Mouse (Mus musculus) spleen, adult 2 months (tissue): ENCODE results near the gene H2afj. TPM values are rescaled to one million over a fixed set of nuclear protein-coding genes. Genes with fewer than 3 reads are reported as not detected.

Experiments used
- DNase-seq, 2 experiments: peaks; one replicate each; pipeline versions ENCODE4 v3.0.0 to v3.0.0-alpha.2; 2012 to 2021; ENCODE audit warnings: low spot score in 2 of 2, low read depth in 1 of 2
- H3K27ac ChIP-seq: fragments of 200-500 bp; 2 replicates; pipeline ENCODE4 v1.5.1; 2012; ENCODE audit warnings: low read length, inconsistent platforms; ENCODE audit not compliant: insufficient read depth
- H3K27me3 ChIP-seq: fragments of 200-500 bp; 2 replicates; pipeline ENCODE4 v1.6.1; 2012; ENCODE audit warnings: mild to moderate bottlenecking, moderate library complexity, low read length, inconsistent platforms; ENCODE audit not compliant: control insufficient read depth, insufficient read depth
- H3K36me3 ChIP-seq: fragments of 200-500 bp; 2 replicates; pipeline ENCODE4 v1.6.1; 2012; ENCODE audit warnings: mild to moderate bottlenecking, low read length, inconsistent platforms; ENCODE audit not compliant: control insufficient read depth, insufficient read depth
- H3K4me1 ChIP-seq: fragments of 200-500 bp; 2 replicates; pipeline ENCODE4 v1.6.1; 2011; ENCODE audit warnings: inconsistent platforms; ENCODE audit not compliant: control insufficient read depth, insufficient read depth, insufficient read length
- H3K4me3 ChIP-seq: fragments of 200-500 bp; 2 replicates; pipeline ENCODE4 v1.5.1; 2011; ENCODE audit warnings: mild to moderate bottlenecking, inconsistent platforms; ENCODE audit not compliant: insufficient read depth, insufficient read length; ENCODE audit errors: extremely low read depth
- CTCF ChIP-seq: fragments of 200-500 bp; IDR thresholded peaks from 2 replicates; pipeline ENCODE4 v1.5.1; 2011; ENCODE audit warnings: mild to moderate bottlenecking, inconsistent platforms; ENCODE audit not compliant: insufficient read depth, insufficient read length, insufficient replicate concordance; ENCODE audit errors: extremely low read depth
- POLR2A ChIP-seq: fragments of 200-500 bp; IDR thresholded peaks from 2 replicates; pipeline ENCODE4 v1.6.1; 2011; ENCODE audit warnings: low read depth, low read length, inconsistent platforms
- WGBS: fragments of 180-500 bp; shearing (Covaris S2); methylation state at CpG from one replicate; pipeline ENCODE4 v1.1.7; 2018; 5-methylcytosine and 5-hydroxymethylcytosine counted together
- polyA plus RNA-seq: library from polyadenylated mRNA; depleted of rRNA; stranded (reverse); fragments of >200 nt; gene quantifications from 2 replicates; pipeline ENCODE4 v1.2.3, GENCODE M21; 2012

H2afj gene
- polyA plus RNA-seq, 1 experiment, result 228 TPM

DNA sequence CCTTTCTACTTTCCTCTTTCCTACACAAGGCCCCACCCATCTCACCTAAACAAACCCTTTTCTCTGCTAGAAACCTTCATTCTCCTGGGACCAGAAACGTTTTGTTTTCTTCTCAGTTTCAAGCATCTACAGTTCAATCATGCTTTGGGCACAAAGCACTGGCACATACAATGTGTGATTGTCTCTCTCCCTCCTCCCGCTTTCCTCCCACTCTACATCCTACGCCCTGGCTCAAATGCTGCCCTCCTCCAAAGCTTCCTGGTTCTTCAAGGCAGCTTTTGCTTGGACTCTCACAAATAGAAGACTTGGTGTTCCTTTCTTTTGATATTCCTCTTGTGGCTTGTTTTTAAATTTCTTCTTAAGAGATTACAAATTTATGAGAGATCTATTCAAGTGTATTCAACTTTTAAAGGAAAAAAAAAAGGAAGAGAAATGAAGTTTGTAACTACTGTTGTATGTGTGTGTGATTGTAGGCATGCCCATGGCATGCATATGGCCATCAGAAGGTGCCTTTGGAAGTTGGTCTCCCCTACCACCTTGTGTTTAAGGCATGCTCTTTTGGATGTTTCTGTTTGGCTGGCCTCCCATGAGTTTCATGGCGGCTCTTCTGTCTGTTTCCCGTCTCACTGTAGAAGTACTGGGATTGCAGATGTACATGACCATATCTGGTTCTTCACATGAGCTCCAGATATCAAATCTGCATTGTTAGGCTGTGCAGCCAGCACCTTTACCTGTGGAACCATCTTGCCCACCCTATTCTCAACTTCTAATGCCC lies 37.8 kb downstream of the H2afj start:
- Histone ChIP-seq H3K4me3 (no peak overlapping the region), H3K27me3 (no peaks in the 10 kb centered on the region), H3K36me3 (no peaks in the 10 kb centered on the region), H3K4me1 (0 out of 2 replicates have a peak, but pooled peaks cover 5% of the 10 kb centered on the region), H3K27ac (no peak overlapping the region)
- 85% methylated on average over 5 of the region's 5 CpGs for WGBS
- no peak for DNase-seq
- TF ChIP-seq POLR2A, result no peak
- no peak for TF ChIP-seq CTCF

DNA sequence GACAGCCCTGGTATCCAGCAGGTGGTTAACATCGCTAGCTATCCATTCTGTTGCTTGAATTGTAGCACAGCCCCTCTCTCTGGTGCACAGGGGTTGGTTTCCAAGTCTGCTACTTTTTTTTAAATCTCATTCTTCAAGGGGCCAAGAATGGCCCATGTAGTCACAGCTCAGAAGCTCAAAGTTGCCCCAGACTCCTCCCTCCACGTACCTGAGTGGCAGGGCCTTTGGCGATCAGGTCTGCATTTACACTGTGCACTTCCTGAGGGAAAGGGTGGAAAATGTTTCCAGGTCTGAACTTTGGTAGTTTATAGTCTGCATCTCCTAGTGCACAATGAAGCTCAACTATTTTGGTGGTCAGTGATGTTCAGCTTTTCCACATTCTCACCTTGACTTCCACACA lies 39.2 kb downstream of the H2afj start:
- Histone ChIP-seq H3K4me3 (no peak overlapping the region), H3K27ac (no peak overlapping the region), H3K36me3 (no peaks in the 10 kb centered on the region), H3K4me1 (0 out of 2 replicates have a peak, but pooled peaks cover 5% of the 10 kb centered on the region), H3K27me3 (no peaks in the 10 kb centered on the region)
- 96% methylated on average over 3 of the region's 3 CpGs for WGBS
- DNase-seq, result no peak
- no peak for TF ChIP-seq POLR2A

DNA sequence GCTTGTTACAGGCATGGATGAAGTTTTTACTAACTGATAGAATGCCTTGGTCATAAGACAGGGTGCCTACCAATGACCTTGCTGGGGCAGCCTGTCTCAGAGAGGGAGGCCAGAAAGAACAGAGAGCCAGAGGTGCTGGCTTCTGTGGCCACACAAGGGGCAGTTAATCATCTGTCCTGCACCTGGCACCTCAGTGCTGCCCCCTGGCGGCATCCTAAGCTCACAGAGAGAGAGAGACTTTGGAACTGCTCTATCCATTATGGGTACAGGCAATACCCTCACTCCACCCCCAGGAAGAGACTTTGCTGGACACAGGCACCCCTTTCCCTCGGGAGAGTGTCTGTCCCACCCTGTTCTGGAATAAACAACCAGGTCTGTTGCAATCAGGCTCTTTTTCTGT lies 39.7 kb downstream of the H2afj start:
- peak in 1 of 2 experiments; percentile 61 for DNase-seq
- H3K27me3 ChIP-seq, result no peaks in the 10 kb centered on the region
- 17% methylated on average over 2 of the region's 2 CpGs for WGBS
- TF ChIP-seq POLR2A, result no peak
- peak; percentile 61; the same call in 1 of the 2 replicates for TF ChIP-seq CTCF
- H3K4me3 ChIP-seq, result no peak overlapping the region
- no peak overlapping the region for H3K27ac ChIP-seq
- H3K36me3 ChIP-seq, result no peaks in the 10 kb centered on the region
- H3K4me1 ChIP-seq, result peaks cover 8% of the 10 kb centered on the region; the same call in 1 of the 2 replicates

DNA sequence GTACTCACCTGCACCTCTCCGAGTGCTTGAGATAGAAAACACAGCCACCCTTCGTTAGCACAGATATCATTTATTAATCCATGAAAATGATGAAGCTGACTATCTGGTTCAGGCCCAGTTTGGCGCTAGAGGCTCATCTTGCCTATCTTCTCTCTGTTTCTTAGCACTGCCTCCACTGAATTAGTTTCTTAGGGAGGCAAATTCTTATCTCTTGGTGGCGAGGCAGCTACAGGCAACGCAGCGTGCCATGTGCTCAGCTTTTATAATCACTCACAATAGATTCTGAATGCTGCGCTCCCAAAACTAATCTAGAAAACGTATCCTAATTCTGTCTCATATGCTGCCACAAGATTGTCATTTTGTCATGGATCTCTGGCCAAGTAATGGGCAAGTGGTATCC lies 40.4 kb downstream of the H2afj start:
- Histone ChIP-seq H3K27ac (no peak overlapping the region), H3K4me3 (no peak overlapping the region), H3K4me1 (peaks cover 9% of the 10 kb centered on the region; the same call in 1 of the 2 replicates), H3K36me3 (no peaks in the 10 kb centered on the region), H3K27me3 (no peaks in the 10 kb centered on the region)
- DNase-seq, result no peak
- TF ChIP-seq POLR2A (no peak), CTCF (no peak)
- 83% methylated on average over 8 of the region's 8 CpGs for WGBS

DNA sequence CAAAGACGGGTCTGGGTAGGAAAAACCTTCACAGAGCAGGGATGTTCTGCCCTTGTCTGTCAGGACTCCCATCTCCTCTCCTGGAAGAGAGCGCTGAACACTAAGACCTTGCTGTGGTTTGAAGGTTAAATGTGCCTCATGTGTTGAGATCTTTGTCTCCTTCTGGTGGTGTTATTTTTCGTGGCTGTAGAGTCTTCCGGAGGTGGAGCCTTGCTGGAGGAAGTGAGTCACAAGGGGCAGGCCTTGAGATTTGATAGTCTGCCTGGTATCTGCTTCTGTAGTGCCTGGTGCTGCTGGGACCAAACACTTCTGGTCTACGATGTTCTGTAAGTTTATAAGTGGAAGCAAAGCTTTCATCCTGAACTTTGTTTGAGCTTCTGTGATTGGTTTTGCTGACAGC lies 40.9 kb downstream of the H2afj start:
- H3K4me3 ChIP-seq, result no peak overlapping the region
- no peak overlapping the region for H3K27ac ChIP-seq
- TF ChIP-seq CTCF (no peak), POLR2A (no peak)
- H3K27me3 ChIP-seq, result no peaks in the 10 kb centered on the region
- 77% methylated on average over 5 of the region's 5 CpGs for WGBS
- DNase-seq, result no peak
- H3K4me1 ChIP-seq, result peaks cover 9% of the 10 kb centered on the region; the same call in 1 of the 2 replicates
- H3K36me3 ChIP-seq, result no peaks in the 10 kb centered on the region

DNA sequence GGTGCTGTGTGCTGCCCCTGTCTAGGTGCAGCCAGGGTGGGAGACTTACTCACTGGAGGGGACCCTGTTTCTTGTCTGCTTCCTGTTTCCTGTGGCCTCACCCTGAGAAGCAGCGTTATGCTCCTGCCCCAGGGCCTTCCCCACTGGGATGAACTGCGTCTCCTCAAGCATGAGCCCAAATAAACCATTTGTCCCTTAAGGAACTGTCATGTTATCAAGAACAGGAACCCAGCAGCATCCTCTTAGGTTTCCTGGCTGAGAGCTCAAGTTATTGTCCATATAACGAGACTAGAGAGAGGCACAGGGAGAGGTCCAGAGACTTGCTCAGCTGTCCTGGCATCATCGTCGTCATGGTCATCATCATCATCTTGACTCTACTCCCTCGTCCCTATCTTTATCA lies 42.2 kb downstream of the H2afj start:
- H3K27ac ChIP-seq, result no peak overlapping the region
- no peak for DNase-seq
- no peak for TF ChIP-seq CTCF
- no peak for TF ChIP-seq POLR2A
- WGBS, result 64% methylated on average over 6 of the region's 6 CpGs
- peaks cover 18% of the 10 kb centered on the region for H3K4me1 ChIP-seq
- H3K36me3 ChIP-seq, result no peaks in the 10 kb centered on the region
- no peaks in the 10 kb centered on the region for H3K27me3 ChIP-seq
- no peak overlapping the region for H3K4me3 ChIP-seq

DNA sequence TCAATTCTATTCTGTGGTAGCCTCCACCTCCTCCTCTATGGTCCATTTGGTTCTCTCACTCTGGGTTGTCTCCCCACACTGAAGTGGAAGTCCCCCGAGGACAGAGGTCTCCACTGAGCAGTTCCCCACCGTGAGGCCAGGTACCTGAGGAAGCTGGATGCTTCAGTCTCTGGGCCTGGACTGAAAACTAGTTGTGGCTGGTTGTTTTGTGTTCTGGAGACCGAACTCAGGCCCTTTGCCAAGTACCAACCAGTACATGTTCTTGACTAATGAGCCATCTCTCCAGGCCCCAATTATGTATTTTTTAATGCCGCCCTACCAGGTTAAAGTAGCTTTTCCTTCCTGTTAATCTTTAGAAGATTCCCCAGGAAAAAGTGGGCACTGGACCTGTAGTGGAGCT lies 44.3 kb downstream of the H2afj start:
- H3K36me3 ChIP-seq, result no peaks in the 10 kb centered on the region
- no peak for DNase-seq
- no peak overlapping the region for H3K4me3 ChIP-seq
- H3K27me3 ChIP-seq, result no peaks in the 10 kb centered on the region
- H3K4me1 ChIP-seq, result peaks cover 33% of the 10 kb centered on the region
- no peak overlapping the region for H3K27ac ChIP-seq
- no peak for TF ChIP-seq POLR2A
- no peak for TF ChIP-seq CTCF
- 67% methylated on average over 4 of the region's 4 CpGs for WGBS
